Mouse (Mus musculus) MEL (cell line): ENCODE results near the gene Mxra7. TPM values are rescaled to one million over a fixed set of nuclear protein-coding genes. Genes with fewer than 3 reads are reported as not detected.

Experiments used
- DNase-seq: peaks from one replicate; pipeline ENCODE4 v3.0.0; 2011; ENCODE audit warnings: low read depth, low spot score
- H3K27ac ChIP-seq: 2 replicates; pipeline ENCODE4 v1.5.1; 2012; ENCODE audit warnings: low read depth, mild to moderate bottlenecking, control low read depth, low read length, moderate library complexity; ENCODE audit not compliant: control insufficient read depth
- H3K27me3 ChIP-seq, 2 experiments: fragments of 150-350 bp in 1 of 2; sonication (generic) in 1 of 2; 2 replicates each; pipeline ENCODE4 v1.6.1; 2012; ENCODE audit warnings: low read length in 2 of 2, mild to moderate bottlenecking in 2 of 2, improper control_type of control experiment in 1 of 2, moderate library complexity in 1 of 2; ENCODE audit not compliant: insufficient read depth in 2 of 2, control insufficient read depth in 1 of 2
- H3K36me3 ChIP-seq, 2 experiments: 2 replicates each; pipeline ENCODE4 v1.6.1; 2012 to 2014; ENCODE audit warnings: low read length in 2 of 2, improper control_type of control experiment in 1 of 2, inconsistent platforms in 1 of 2, mild to moderate bottlenecking in 1 of 2; ENCODE audit not compliant: insufficient read depth in 2 of 2, control insufficient read depth in 1 of 2
- H3K4me1 ChIP-seq, 2 experiments: fragments of 150-350 bp in 1 of 2; sonication (generic) in 1 of 2; 2 replicates each; pipeline ENCODE4 v1.6.1; 2012; ENCODE audit warnings: low read length in 2 of 2, improper control_type of control experiment in 1 of 2, mild to moderate bottlenecking in 1 of 2; ENCODE audit not compliant: insufficient read depth in 2 of 2, control insufficient read depth in 1 of 2
- H3K4me3 ChIP-seq, 2 experiments: fragments of 150-350 bp in 1 of 2; sonication (generic) in 1 of 2; 2 replicates each; pipeline ENCODE4 v1.5.1; 2012; ENCODE audit warnings: low read depth in 2 of 2, low read length in 2 of 2, mild to moderate bottlenecking in 2 of 2, moderate library complexity in 2 of 2, control low read depth in 1 of 2, improper control_type of control experiment in 1 of 2; ENCODE audit not compliant: control insufficient read depth in 1 of 2, insufficient read depth in 1 of 2
- H3K79me2 ChIP-seq: 2 replicates; pipeline ENCODE4 v1.6.1; 2012; ENCODE audit warnings: mild to moderate bottlenecking, low read length, moderate library complexity; ENCODE audit not compliant: control insufficient read depth, poor library complexity, insufficient read depth
- H3K9ac ChIP-seq: 2 replicates; pipeline ENCODE4 v1.6.1; 2012; ENCODE audit warnings: low read depth, mild to moderate bottlenecking, control low read depth, low read length, moderate library complexity; ENCODE audit not compliant: control insufficient read depth, poor library complexity, severe bottlenecking
- H3K9me3 ChIP-seq: fragments of 150-350 bp; sonication (generic); replicated peaks from 2 replicates; pipeline ENCODE4 v1.6.1; 2012; ENCODE audit warnings: mild to moderate bottlenecking, low read length, improper control_type of control experiment, moderate library complexity; ENCODE audit not compliant: insufficient read depth
- BHLHE40 ChIP-seq: IDR thresholded peaks from 2 replicates; pipeline ENCODE4 v1.6.1; 2012; ENCODE audit warnings: low read depth, mild to moderate bottlenecking, inconsistent platforms, low read length, improper control_type of control experiment, borderline replicate concordance
- CHD1 ChIP-seq: IDR thresholded peaks from 2 replicates; pipeline ENCODE4 v1.6.1; 2012; ENCODE audit warnings: low read depth, mild to moderate bottlenecking, inconsistent platforms, low read length, improper control_type of control experiment
- CHD2 ChIP-seq: IDR thresholded peaks from 2 replicates; pipeline ENCODE4 v1.6.1; 2011; ENCODE audit warnings: low read length, improper control_type of control experiment
- E2F4 ChIP-seq: IDR thresholded peaks from 2 replicates; pipeline ENCODE4 v1.6.1; 2011; ENCODE audit warnings: low read depth, low read length, improper control_type of control experiment, borderline replicate concordance
- EP300 ChIP-seq, 2 experiments: IDR thresholded peaks; 2 replicates each; pipeline ENCODE4 v1.6.1; 2011; ENCODE audit warnings: improper control_type of control experiment in 2 of 2, low read length in 2 of 2, low read depth in 1 of 2, mild to moderate bottlenecking in 1 of 2
- ETS1 ChIP-seq: IDR thresholded peaks from 2 replicates; pipeline ENCODE4 v1.6.1; 2012; ENCODE audit warnings: low read depth, mild to moderate bottlenecking, inconsistent platforms, low read length, improper control_type of control experiment, moderate library complexity
- GATA1 ChIP-seq: IDR thresholded peaks from 2 replicates; pipeline ENCODE4 v1.6.1; 2011; ENCODE audit warnings: low read depth, low read length, improper control_type of control experiment
- HCFC1 ChIP-seq: IDR thresholded peaks from 2 replicates; pipeline ENCODE4 v1.6.1; 2012; ENCODE audit warnings: low read depth, mild to moderate bottlenecking, inconsistent platforms, low read length, improper control_type of control experiment, moderate library complexity
- MAX ChIP-seq: IDR thresholded peaks from 2 replicates; pipeline ENCODE4 v1.6.1; 2011; ENCODE audit warnings: low read length, improper control_type of control experiment
- MAZ ChIP-seq: IDR thresholded peaks from 2 replicates; pipeline ENCODE4 v1.6.1; 2012; ENCODE audit warnings: low read depth, mild to moderate bottlenecking, inconsistent platforms, low read length, improper control_type of control experiment
- MEF2A ChIP-seq: IDR thresholded peaks from 2 replicates; pipeline ENCODE4 v1.6.1; 2014; ENCODE audit warnings: low read depth, mild to moderate bottlenecking, inconsistent platforms, low read length, improper control_type of control experiment; ENCODE audit not compliant: poor library complexity, insufficient replicate concordance, severe bottlenecking; ENCODE audit errors: extremely low read depth
- MYC ChIP-seq: IDR thresholded peaks from 2 replicates; pipeline ENCODE4 v1.6.1; 2011; ENCODE audit warnings: low read depth, mild to moderate bottlenecking, low read length, improper control_type of control experiment, moderate library complexity
- NELFE ChIP-seq: IDR thresholded peaks from 2 replicates; pipeline ENCODE4 v1.6.1; 2011; ENCODE audit warnings: low read depth, low read length, improper control_type of control experiment
- POLR2AphosphoS2 ChIP-seq: IDR thresholded peaks from 2 replicates; pipeline ENCODE4 v1.6.1; 2011; ENCODE audit warnings: low read length, improper control_type of control experiment
- POLR2AphosphoS5 ChIP-seq: IDR thresholded peaks from 2 replicates; pipeline ENCODE4 v1.6.1; 2012; ENCODE audit warnings: low read depth, borderline replicate concordance, mild to moderate bottlenecking, inconsistent platforms, low read length, moderate library complexity, mixed read lengths
- USF1 ChIP-seq: IDR thresholded peaks from 2 replicates; pipeline ENCODE4 v1.6.1; 2014; ENCODE audit warnings: low read depth, mild to moderate bottlenecking, inconsistent platforms, low read length, improper control_type of control experiment, moderate library complexity
- ZC3H11A ChIP-seq: IDR thresholded peaks from 2 replicates; pipeline ENCODE4 v1.6.1; 2012; ENCODE audit warnings: low read depth, mild to moderate bottlenecking, inconsistent platforms, low read length, improper control_type of control experiment
- ZMIZ1 ChIP-seq: IDR thresholded peaks from 2 replicates; pipeline ENCODE4 v1.6.1; 2012; ENCODE audit warnings: low read depth, mild to moderate bottlenecking, inconsistent platforms, low read length, improper control_type of control experiment, moderate library complexity
- polyA plus RNA-seq, 2 experiments: library from polyadenylated mRNA; stranded (reverse) in 1 of 2; unstranded in 1 of 2; fragments of >175 nt in 1 of 2; fragments of >200 nt in 1 of 2; gene quantifications; 2 replicates each; pipeline versions ENCODE4 v1.2.1 to v1.2.4; 2012; ENCODE audit warnings: low replicate concordance in 2 of 2, low read depth in 1 of 2; ENCODE audit not compliant: insufficient read length in 2 of 2, insufficient read depth in 1 of 2, missing spikeins in 1 of 2
- total RNA-seq: library from RNA; depleted of rRNA; stranded (reverse); fragments of 300-350 nt; gene quantifications from 2 replicates; pipeline ENCODE4 v1.2.3, GENCODE M21; 2012

Gene Mxra7
- total and polyA plus RNA-seq, 3 experiments = 2.7 to 9.3 TPM; not detected in 1

DNA sequence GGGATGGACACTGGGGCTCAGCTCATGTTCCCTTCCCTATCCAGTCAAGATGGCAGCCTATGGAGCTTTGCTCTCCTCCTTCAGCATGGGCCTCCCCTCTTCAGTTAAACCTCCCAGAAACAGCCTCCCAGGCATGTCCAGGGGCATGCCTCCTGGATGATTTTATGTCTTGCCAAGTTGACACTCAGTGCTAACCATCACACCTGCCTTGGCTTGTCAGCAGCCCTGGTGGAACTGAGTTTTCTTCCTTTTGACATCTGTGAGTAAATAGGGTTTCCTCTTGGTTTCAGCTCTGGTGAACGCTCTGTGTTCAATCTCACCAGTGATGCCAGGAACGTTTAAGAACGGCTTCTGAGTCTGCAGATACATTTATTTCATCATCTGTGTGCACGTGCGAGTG lies 25.1 kb downstream of the Mxra7 start:
- H3K27ac ChIP-seq = no peak overlapping the region
- TF ChIP-seq ZC3H11A = no peak
- no peak for TF ChIP-seq POLR2AphosphoS5
- no peak for TF ChIP-seq MAZ
- TF ChIP-seq USF1 = no peak
- TF ChIP-seq CHD2 = no peak
- no peak for TF ChIP-seq MEF2A
- TF ChIP-seq NELFE = no peak
- TF ChIP-seq ETS1 = no peak
- TF ChIP-seq CHD1 = no peak
- TF ChIP-seq EP300 (IDR thresholded peaks at IDR 0.05; ENCODE audit: low read depth in 1 of 2, low read length in 2 of 2) = no peak
- TF ChIP-seq MYC = no peak
- no peak for TF ChIP-seq BHLHE40
- TF ChIP-seq MAX = no peak
- TF ChIP-seq E2F4 = no peak
- TF ChIP-seq HCFC1 = no peak
- TF ChIP-seq GATA1 = no peak
- TF ChIP-seq POLR2AphosphoS2 = no peak
- no peak for TF ChIP-seq ZMIZ1
- no peak overlapping the region for H3K9ac ChIP-seq
- no peak for DNase-seq
- H3K27me3 ChIP-seq = no peaks in the 10 kb centered on the region
- H3K9me3 ChIP-seq = no peaks in the 10 kb centered on the region
- H3K4me3 ChIP-seq = no peak overlapping the region
- H3K4me1 ChIP-seq = no peaks in the 10 kb centered on the region
- no peaks in the 10 kb centered on the region for H3K36me3 ChIP-seq
- H3K79me2 ChIP-seq = no peaks in the 10 kb centered on the region

DNA sequence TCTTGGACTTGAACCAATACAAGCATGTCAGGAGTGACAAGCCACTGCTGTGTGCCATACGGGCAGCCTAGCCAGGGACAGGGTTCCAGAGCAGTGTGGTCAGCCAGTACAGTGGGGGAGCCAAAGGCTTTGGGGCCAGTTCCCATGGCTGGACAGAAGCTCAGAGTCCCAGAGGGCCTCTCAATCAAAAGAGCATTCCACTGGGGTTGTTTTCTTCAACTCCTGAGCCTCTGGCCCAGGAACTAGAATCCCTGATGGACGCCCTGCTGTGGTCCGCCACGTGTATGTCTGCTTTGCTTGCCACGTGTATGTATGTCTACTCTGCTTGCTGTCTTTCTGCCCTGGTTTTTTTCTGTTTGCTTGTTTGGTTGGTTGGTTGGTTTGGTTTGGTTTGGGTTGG lies 26.7 kb downstream of the Mxra7 start:
- Histone ChIP-seq H3K4me3 (no peak overlapping the region), H3K27ac (no peak overlapping the region), H3K27me3 (peaks cover 0 to 8% of the 10 kb centered on the region in 2 experiments; a peak in 1 of 4 replicates), H3K79me2 (no peaks in the 10 kb centered on the region), H3K4me1 (no peaks in the 10 kb centered on the region), H3K9ac (no peak overlapping the region), H3K9me3 (no peaks in the 10 kb centered on the region), H3K36me3 (no peaks in the 10 kb centered on the region)
- no peak for TF ChIP-seq ZMIZ1
- DNase-seq = no peak
